Mouse (Mus musculus): ENCODE data around the gene Foxr1.

DNA sequence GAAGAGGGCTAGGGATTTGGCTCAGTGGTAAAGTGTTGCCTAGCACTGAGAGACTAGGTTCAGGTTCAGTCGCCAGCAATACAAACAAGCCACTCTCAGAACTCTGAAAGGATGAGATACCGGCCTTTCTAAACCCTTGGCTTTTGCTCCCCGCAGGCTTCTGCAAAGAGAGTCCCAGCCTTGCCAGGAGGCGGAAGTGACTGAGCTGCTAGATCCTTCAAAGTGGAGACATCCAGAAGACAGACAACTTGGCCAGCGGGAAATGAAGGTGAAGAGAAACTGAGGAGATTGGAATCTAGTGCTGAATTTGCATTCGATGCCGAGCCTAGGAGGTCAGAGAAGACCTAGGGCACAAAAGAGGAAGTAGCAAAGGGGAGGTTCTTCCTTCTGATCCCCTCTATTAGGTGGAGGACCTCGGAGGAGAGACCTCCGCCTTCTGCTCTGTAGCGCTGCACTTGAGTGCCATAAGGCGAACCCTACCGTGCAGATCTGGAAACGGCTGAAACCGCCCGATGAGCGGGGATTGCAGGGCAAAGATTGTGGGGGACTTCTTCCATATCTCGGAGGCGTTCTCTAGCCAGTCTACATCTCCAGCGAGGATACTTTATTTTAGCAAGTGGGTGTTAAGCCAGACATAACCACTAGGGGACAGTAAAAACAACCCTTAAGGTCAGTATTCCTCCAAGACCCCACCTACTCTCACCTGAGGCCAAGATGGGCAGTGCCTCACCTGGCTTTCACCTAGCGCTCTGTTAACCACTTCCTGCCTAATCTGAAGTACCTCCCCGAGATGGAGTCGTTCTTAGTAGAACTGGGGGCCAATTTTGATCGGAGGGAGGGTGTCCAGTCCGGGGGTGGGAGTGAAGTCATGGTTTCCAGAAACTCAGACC is 36.6 kb upstream of the Foxr1 start:
- TF ChIP-seq GATA1 (IDR thresholded peaks at IDR 0.05; ENCODE audit: low read length) (no peak), TAL1 (IDR thresholded peaks at IDR 0.05; ENCODE audit: low read length) (no peak)

All from erythroblast, embryonic 14.5 days (primary cell).